In genomic region chr11:118815118-118815517, GRCm38 (mm10) we compare ENCODE assay signal across 21 mouse cellular contexts.
DNase-seq lines count a peak whose midpoint lies in the region; ATAC-seq and TF ChIP-seq lines count a peak whose summit lies in the region.
"Had no signal": no experiment of that assay in that cellular context is flagged by ENCODE, and none has a peak within 500 bp of the region (broad histone marks: within the 10 kb centered on the region; RNA-seq: fewer than 3 reads in every experiment).

No protein-coding gene starts in this region.

- DNase-seq in forebrain, embryonic 14.5 days (ENCODE audit: low spot score), result peak; percentile 40
- no peak for DNase-seq in forebrain, embryonic 11.5 days (ENCODE audit: low spot score)
- DNase-seq in layer of hippocampus, adult 18-20 months (ENCODE audit: low spot score in 2 of 2), result peak; percentile 57 to 75
- DNase-seq in layer of hippocampus, postnatal 14 days (ENCODE audit: low spot score in 2 of 2), result no peak
- DNase-seq in midbrain, embryonic 14.5 days, result no peak
- no peak for DNase-seq in midbrain, postnatal 0 days (ENCODE audit: low spot score)
- no peak for DNase-seq in kidney, postnatal 10 days
- DNase-seq: adrenal gland, adult 8-10 months; cerebellum, adult 9-11 months; heart, adult 18-20 months; kidney, adult 18-20 months; kidney, postnatal 14 days; left cerebral cortex, postnatal 4 days; liver had no signal

- H3K27ac ChIP-seq in forebrain, embryonic 14.5 days (ENCODE audit: low read depth, low read length), result peak overlapping the region; percentile 66; the same call in 1 of the 2 replicates
- no peak overlapping the region for H3K27ac ChIP-seq in forebrain, embryonic 11.5 days (ENCODE audit: low read depth, low read length)
- H3K27ac ChIP-seq in midbrain, embryonic 16.5 days (ENCODE audit: low read length), result 0 out of 2 replicates have a peak overlapping the region, but pooled peaks have one; percentile 68
- no peak overlapping the region for H3K27ac ChIP-seq in midbrain, embryonic 14.5 days (replicated peaks; ENCODE audit: low read depth, low read length)
- peak overlapping the region; percentile 65; the same call in 1 of the 2 replicates for H3K27ac ChIP-seq in midbrain, postnatal 0 days (ENCODE audit: low read depth, low read length)
- H3K27ac ChIP-seq: heart, embryonic 13.5 days; stomach, postnatal 0 days had no signal

- H3K4me3 ChIP-seq in forebrain, embryonic 14.5 days (ENCODE audit: low read depth, low read length), result no peak overlapping the region
- H3K4me3 ChIP-seq in forebrain, embryonic 11.5 days (ENCODE audit: low read depth, low read length), result no peak overlapping the region
- no peak overlapping the region for H3K4me3 ChIP-seq in midbrain, embryonic 16.5 days (ENCODE audit: low read depth, low read length)
- no peak overlapping the region for H3K4me3 ChIP-seq in midbrain, embryonic 14.5 days (replicated peaks; ENCODE audit: low read depth, low read length)
- H3K4me3 ChIP-seq in midbrain, postnatal 0 days (ENCODE audit: low read depth, low read length), result no peak overlapping the region
- H3K4me3 ChIP-seq: heart, embryonic 13.5 days; neural tube, embryonic 12.5 days had no signal

- peak; percentile 48; the same call in 1 of the 2 replicates for ATAC-seq in forebrain, embryonic 14.5 days
- ATAC-seq in forebrain, embryonic 11.5 days (replicated peaks; ENCODE audit: low FRiP score), result no peak
- no peak for ATAC-seq in midbrain, embryonic 16.5 days
- no peak for ATAC-seq in midbrain, embryonic 14.5 days (ENCODE audit: low FRiP score, low TSS enrichment)
- ATAC-seq in midbrain, postnatal 0 days (ENCODE audit: low FRiP score), result no peak
- ATAC-seq: CD4-positive, CD25-positive, alpha-beta regulatory T cell, adult 4 months; lung, postnatal 0 days; Patski had no signal

- H3K4me2 ChIP-seq in forebrain, embryonic 14.5 days (ENCODE audit: low read length), result no peak overlapping the region
- H3K4me2 ChIP-seq in forebrain, embryonic 11.5 days (ENCODE audit: low read depth, low read length, severe bottlenecking), result no peak overlapping the region
- no peak overlapping the region for H3K4me2 ChIP-seq in midbrain, embryonic 16.5 days (ENCODE audit: low read length)
- H3K4me2 ChIP-seq in midbrain, embryonic 14.5 days (ENCODE audit: low read length), result no peak overlapping the region
- H3K4me2 ChIP-seq in midbrain, postnatal 0 days (ENCODE audit: low read depth, low read length, poor library complexity, severe bottlenecking), result no peak overlapping the region
- H3K4me2 ChIP-seq: heart, embryonic 13.5 days; neural tube, embryonic 12.5 days had no signal

- H3K36me3 ChIP-seq in forebrain, embryonic 14.5 days (ENCODE audit: control insufficient read depth, insufficient read depth, low read length), result no peaks in the 10 kb centered on the region
- H3K36me3 ChIP-seq in forebrain, embryonic 11.5 days (ENCODE audit: control insufficient read depth, insufficient read depth, low read length), result no peaks in the 10 kb centered on the region
- H3K36me3 ChIP-seq in midbrain, embryonic 16.5 days (ENCODE audit: control insufficient read depth, insufficient read depth, low read length), result no peaks in the 10 kb centered on the region
- no peaks in the 10 kb centered on the region for H3K36me3 ChIP-seq in midbrain, embryonic 14.5 days (ENCODE audit: control insufficient read depth, insufficient read depth, low read length)
- H3K36me3 ChIP-seq in midbrain, postnatal 0 days (ENCODE audit: insufficient read depth, low read length), result 0 out of 2 replicates have a peak, but pooled peaks cover 2% of the 10 kb centered on the region
- H3K36me3 ChIP-seq: heart, embryonic 13.5 days; neural tube, embryonic 12.5 days had no signal

- TF ChIP-seq CTCF in midbrain, postnatal 0 days (IDR thresholded peaks at IDR 0.05), result no peak

- 53% methylated on average over 5 of the region's 5 CpGs for WGBS in forebrain, embryonic 14.5 days
- WGBS in forebrain, embryonic 11.5 days, result 76% methylated on average over 5 of the region's 5 CpGs
- 70% methylated on average over 5 of the region's 5 CpGs for WGBS in midbrain, embryonic 16.5 days
- 72% methylated on average over 5 of the region's 5 CpGs for WGBS in midbrain, embryonic 14.5 days
- WGBS in midbrain, postnatal 0 days, result 62% methylated on average over 5 of the region's 5 CpGs

- H3K4me1 ChIP-seq in forebrain, embryonic 14.5 days (ENCODE audit: control insufficient read depth, insufficient read depth, low read length), result peaks cover 6% of the 10 kb centered on the region
- H3K4me1 ChIP-seq in forebrain, embryonic 11.5 days (replicated peaks; ENCODE audit: control insufficient read depth, insufficient read depth, low read length), result no peaks in the 10 kb centered on the region
- peaks cover 18% of the 10 kb centered on the region for H3K4me1 ChIP-seq in midbrain, embryonic 16.5 days (ENCODE audit: control insufficient read depth, insufficient read depth, low read length)
- H3K4me1 ChIP-seq in midbrain, embryonic 14.5 days (ENCODE audit: control insufficient read depth, insufficient read depth, low read length), result peaks cover 17% of the 10 kb centered on the region
- peaks cover 7% of the 10 kb centered on the region; the same call in 1 of the 2 replicates for H3K4me1 ChIP-seq in midbrain, postnatal 0 days (ENCODE audit: insufficient read depth, low read length)
- H3K4me1 ChIP-seq: heart, embryonic 13.5 days had no signal

- H3K27me3 ChIP-seq in forebrain, embryonic 14.5 days (replicated peaks; ENCODE audit: control insufficient read depth, insufficient read depth, low read length), result no peaks in the 10 kb centered on the region
- H3K27me3 ChIP-seq in forebrain, embryonic 11.5 days (ENCODE audit: control insufficient read depth, insufficient read depth, low read length), result no peaks in the 10 kb centered on the region
- H3K27me3 ChIP-seq in midbrain, embryonic 16.5 days (ENCODE audit: control insufficient read depth, insufficient read depth, low read depth, low read length), result no peaks in the 10 kb centered on the region
- no peaks in the 10 kb centered on the region for H3K27me3 ChIP-seq in midbrain, embryonic 14.5 days (ENCODE audit: control insufficient read depth, insufficient read depth, low read length)
- H3K27me3 ChIP-seq in midbrain, postnatal 0 days (ENCODE audit: insufficient read depth, low read length), result no peaks in the 10 kb centered on the region
- H3K27me3 ChIP-seq: neural tube, embryonic 12.5 days; Patski had no signal

- no peaks in the 10 kb centered on the region for H3K9me3 ChIP-seq in forebrain, embryonic 14.5 days (replicated peaks; ENCODE audit: control insufficient read depth, low read length)
- no peaks in the 10 kb centered on the region for H3K9me3 ChIP-seq in forebrain, embryonic 11.5 days (ENCODE audit: control insufficient read depth, low read length)
- H3K9me3 ChIP-seq in midbrain, embryonic 16.5 days (replicated peaks; ENCODE audit: control insufficient read depth, low read length, poor library complexity, severe bottlenecking), result no peaks in the 10 kb centered on the region
- no peaks in the 10 kb centered on the region for H3K9me3 ChIP-seq in midbrain, embryonic 14.5 days (ENCODE audit: control insufficient read depth, low read length)
- no peaks in the 10 kb centered on the region for H3K9me3 ChIP-seq in midbrain, postnatal 0 days (ENCODE audit: low read length)
- H3K9me3 ChIP-seq: heart, embryonic 13.5 days; neural tube, embryonic 12.5 days had no signal

- H3K9ac ChIP-seq in forebrain, embryonic 14.5 days (ENCODE audit: low read length), result no peak overlapping the region
- no peak overlapping the region for H3K9ac ChIP-seq in forebrain, embryonic 11.5 days (ENCODE audit: low read length)
- no peak overlapping the region for H3K9ac ChIP-seq in midbrain, embryonic 16.5 days (ENCODE audit: low read depth, low read length)
- no peak overlapping the region for H3K9ac ChIP-seq in midbrain, embryonic 14.5 days (replicated peaks; ENCODE audit: low read length)
- no peak overlapping the region for H3K9ac ChIP-seq in midbrain, postnatal 0 days (replicated peaks; ENCODE audit: low read length, poor library complexity, severe bottlenecking)
- H3K9ac ChIP-seq: heart, embryonic 13.5 days had no signal

Comparison
In these comparisons a context has a peak if more than half of its experiments do, and no peak if none do; other contexts are left out.
1. DNase-seq: peak in forebrain, embryonic 14.5 days (single experiment) and layer of hippocampus, adult 18-20 months (2 of 2); none in forebrain, embryonic 11.5 days (single experiment), layer of hippocampus, postnatal 14 days (0 of 2), midbrain, embryonic 14.5 days (single experiment), midbrain, postnatal 0 days (single experiment) and kidney, postnatal 10 days (single experiment).
2. H3K27ac ChIP-seq: peak in forebrain, embryonic 14.5 days (single experiment), midbrain, embryonic 16.5 days (single experiment) and midbrain, postnatal 0 days (single experiment); none in forebrain, embryonic 11.5 days (single experiment) and midbrain, embryonic 14.5 days (single experiment).